In the genomic region with DNA sequence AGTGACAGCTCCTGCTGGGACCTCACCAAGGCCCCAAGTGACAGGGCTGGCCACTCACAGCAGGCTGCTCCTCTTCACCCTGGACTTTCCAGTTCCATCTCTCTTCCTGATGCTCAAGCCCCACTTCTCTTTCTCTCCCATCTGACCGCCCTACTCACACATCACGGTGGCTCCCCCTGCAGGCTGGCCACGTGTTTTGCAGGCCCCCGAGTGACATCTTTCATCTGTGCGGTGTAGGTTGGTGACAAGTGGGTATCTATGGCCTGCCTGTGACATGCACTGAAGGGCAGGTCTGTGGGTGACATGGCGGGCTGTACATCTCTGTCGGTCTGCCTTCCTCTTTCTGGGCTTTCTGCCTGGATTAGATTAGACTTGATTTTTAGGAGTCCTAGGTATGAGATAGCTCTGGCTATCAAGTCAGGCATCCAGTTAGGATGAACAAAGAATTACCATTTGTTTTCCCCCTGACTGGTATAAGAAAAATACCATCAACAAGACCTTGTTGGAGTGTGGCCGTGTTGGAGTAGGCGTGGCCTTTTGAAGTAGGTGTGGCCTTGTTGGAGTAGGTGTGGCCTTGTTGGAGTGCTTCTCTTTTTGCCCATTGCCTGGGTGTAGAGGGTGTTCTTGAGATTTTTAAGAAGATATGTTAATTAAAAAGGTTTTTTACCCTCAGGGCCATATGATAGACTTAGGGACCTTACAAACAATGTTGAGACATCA, we compare ENCODE assay signal across 8 mouse cellular contexts.
DNase-seq lines count a peak whose midpoint lies in the region; ATAC-seq and TF ChIP-seq lines count a peak whose summit lies in the region.

No protein-coding gene starts in this region.

- H3K36me3 ChIP-seq in hindbrain, postnatal 0 days (ENCODE audit: insufficient read depth, low read length) = no peaks in the 10 kb centered on the region
- H3K36me3 ChIP-seq in hindbrain, embryonic 13.5 days = no peaks in the 10 kb centered on the region

- H3K4me1 ChIP-seq in hindbrain, postnatal 0 days (ENCODE audit: insufficient read depth, low read length) = no peaks in the 10 kb centered on the region
- no peaks in the 10 kb centered on the region for H3K4me1 ChIP-seq in hindbrain, embryonic 13.5 days (replicated peaks)

- TF ChIP-seq CTCF in hindbrain, postnatal 0 days (IDR thresholded peaks at IDR 0.05; ENCODE audit: low read depth) = peak; percentile 50

- no peak overlapping the region for H3K9ac ChIP-seq in hindbrain, postnatal 0 days (replicated peaks; ENCODE audit: low read length)
- no peak overlapping the region for H3K9ac ChIP-seq in hindbrain, embryonic 13.5 days

- H3K4me2 ChIP-seq in hindbrain, postnatal 0 days (ENCODE audit: low read depth, low read length) = no peak overlapping the region
- H3K4me2 ChIP-seq in hindbrain, embryonic 13.5 days = no peak overlapping the region

- H3K9me3 ChIP-seq in hindbrain, postnatal 0 days (ENCODE audit: low read length) = no peaks in the 10 kb centered on the region
- no peaks in the 10 kb centered on the region for H3K9me3 ChIP-seq in hindbrain, embryonic 13.5 days

- WGBS in hindbrain, postnatal 0 days = 62% methylated on average over 9 of the region's 9 CpGs
- 64% methylated on average over 9 of the region's 9 CpGs for WGBS in hindbrain, embryonic 13.5 days

- H3K27ac ChIP-seq in hindbrain, postnatal 0 days = no peak overlapping the region
- no peak overlapping the region for H3K27ac ChIP-seq in hindbrain, embryonic 13.5 days

- no peak for DNase-seq in hindbrain, postnatal 0 days (ENCODE audit: low spot score)
- DNase-seq in CD8-positive naive resting alpha-beta T cell, adult 2 months (ENCODE audit: low read depth in 2 of 2, low spot score in 2 of 2) = peak; percentile 39 to 56
- DNase-seq in c-Kit-positive CD71-negative TER-119-negative erythroid progenitor cells, embryonic 14.5 days (ENCODE audit: low read depth) = peak; percentile 57
- DNase-seq in frontal cortex, postnatal 36 days (ENCODE audit: low spot score in 2 of 2) = no peak
- DNase-seq in kidney, adult 11 months = no peak
- no peak for DNase-seq in yolk sac, embryonic 10.5 days (ENCODE audit: low spot score)

- ATAC-seq in hindbrain, postnatal 0 days = peak; percentile 16; the same call in 1 of the 2 replicates
- no peak for ATAC-seq in hindbrain, embryonic 13.5 days (ENCODE audit: low FRiP score)
- peak; percentile 92 for ATAC-seq in megakaryocyte progenitor cell, adult 5-6 weeks (replicated peaks; ENCODE audit: poor library complexity)

- no peaks in the 10 kb centered on the region for H3K27me3 ChIP-seq in hindbrain, postnatal 0 days (ENCODE audit: insufficient read depth, low read length)
- H3K27me3 ChIP-seq in hindbrain, embryonic 13.5 days = 0 out of 2 replicates have a peak, but pooled peaks cover 2% of the 10 kb centered on the region

- no peak overlapping the region for H3K4me3 ChIP-seq in hindbrain, postnatal 0 days (ENCODE audit: low read length)
- no peak overlapping the region for H3K4me3 ChIP-seq in hindbrain, embryonic 13.5 days

Comparison
In these comparisons a context has a peak if more than half of its experiments do, and no peak if none do; other contexts are left out.
1. DNase-seq: peak in CD8-positive naive resting alpha-beta T cell, adult 2 months (2 of 2) and c-Kit-positive CD71-negative TER-119-negative erythroid progenitor cells, embryonic 14.5 days (single experiment); none in hindbrain, postnatal 0 days (single experiment), frontal cortex, postnatal 36 days (0 of 2), kidney, adult 11 months (single experiment) and yolk sac, embryonic 10.5 days (single experiment).